Mouse (Mus musculus) CH12.LX (cell line): ENCODE measurements around the gene Zfp784. TPM values are rescaled to one million over a fixed set of nuclear protein-coding genes. Genes with fewer than 3 reads are reported as not detected.

Experiments used
- DNase-seq: peaks from one replicate; pipeline ENCODE4 v3.0.0-alpha.2; 2013; ENCODE audit errors: extremely low read depth
- H3K27ac ChIP-seq: 2 replicates; pipeline ENCODE4 v1.5.1; 2012; ENCODE audit warnings: low read depth, mild to moderate bottlenecking, control low read depth, moderate library complexity; ENCODE audit not compliant: insufficient read depth
- H3K27me3 ChIP-seq: replicated peaks from 2 replicates; pipeline ENCODE3; 2012; ENCODE audit warnings: inconsistent platforms
- H3K36me3 ChIP-seq, 2 experiments: replicated peaks in 1 of 2; 2 replicates each; pipeline versions ENCODE3 to v1.6.1; 2012; ENCODE audit warnings: inconsistent platforms in 1 of 2, low read length in 1 of 2, mild to moderate bottlenecking in 1 of 2, mixed read lengths in 1 of 2, moderate library complexity in 1 of 2; ENCODE audit not compliant: control insufficient read depth in 1 of 2, insufficient read depth in 1 of 2
- H3K4me1 ChIP-seq, 2 experiments: 2 replicates each; pipeline ENCODE4 v1.6.1; 2012; ENCODE audit warnings: inconsistent platforms in 1 of 2, moderate library complexity in 1 of 2; ENCODE audit not compliant: insufficient read depth in 2 of 2, control insufficient read depth in 1 of 2
- H3K4me2 ChIP-seq: 2 replicates; pipeline ENCODE4 v1.6.1; 2012; ENCODE audit warnings: low read depth, mild to moderate bottlenecking, control low read depth; ENCODE audit not compliant: poor library complexity, insufficient read depth, severe bottlenecking
- H3K4me3 ChIP-seq, 3 experiments: fragments of 150-350 bp in 1 of 3; sonication (generic) in 1 of 3; replicated peaks in 1 of 3; 2 replicates each; pipeline versions ENCODE3 to v1.5.1; 2011 to 2012; ENCODE audit warnings: low read depth in 2 of 3, low read length in 2 of 3, mild to moderate bottlenecking in 2 of 3, moderate library complexity in 2 of 3, control low read depth in 1 of 3, improper control_type of control experiment in 1 of 3, inconsistent platforms in 1 of 3, mixed read lengths in 1 of 3; ENCODE audit not compliant: poor library complexity in 1 of 3
- H3K79me2 ChIP-seq: replicated peaks from 2 replicates; pipeline ENCODE4 v1.6.1; 2012; ENCODE audit warnings: mild to moderate bottlenecking, moderate library complexity; ENCODE audit not compliant: control insufficient read depth, poor library complexity, insufficient read depth, severe bottlenecking; ENCODE audit errors: extremely low read depth
- H3K9ac ChIP-seq: 2 replicates; pipeline ENCODE4 v1.6.1; 2012; ENCODE audit warnings: low read depth, mild to moderate bottlenecking, control low read depth, moderate library complexity; ENCODE audit not compliant: insufficient read depth
- H3K9me3 ChIP-seq: replicated peaks from 2 replicates; pipeline ENCODE3; 2012; ENCODE audit warnings: low read length, inconsistent platforms, mixed read lengths
- BHLHE40 ChIP-seq: IDR thresholded peaks from 2 replicates; pipeline ENCODE4 v1.6.1; 2011; ENCODE audit warnings: mild to moderate bottlenecking, low read depth, low read length, improper control_type of control experiment
- CHD2 ChIP-seq: IDR thresholded peaks from 2 replicates; pipeline ENCODE4 v1.6.1; 2011; ENCODE audit warnings: low read length, improper control_type of control experiment
- CTCF ChIP-seq, 2 experiments: IDR thresholded peaks in 1 of 2; conservative IDR thresholded peaks in 1 of 2; 2 replicates each; pipeline ENCODE4 v1.5.1; 2011 to 2012; ENCODE audit warnings: low read depth in 2 of 2, low read length in 2 of 2, improper control_type of control experiment in 1 of 2, inconsistent platforms in 1 of 2, mild to moderate bottlenecking in 1 of 2, moderate library complexity in 1 of 2
- ELF1 ChIP-seq: IDR thresholded peaks from 2 replicates; pipeline ENCODE4 v1.6.1; 2014; ENCODE audit warnings: low read depth, mild to moderate bottlenecking, inconsistent platforms, low read length, improper control_type of control experiment
- ETS1 ChIP-seq: conservative IDR thresholded peaks from 2 replicates; pipeline ENCODE4 v1.6.1; 2012; ENCODE audit warnings: low read depth, mild to moderate bottlenecking, inconsistent platforms, low read length, improper control_type of control experiment, moderate library complexity
- HCFC1 ChIP-seq: IDR thresholded peaks from 2 replicates; pipeline ENCODE4 v1.6.1; 2012; ENCODE audit warnings: low read depth, mild to moderate bottlenecking, inconsistent platforms, low read length, improper control_type of control experiment
- IRF4 ChIP-seq: IDR thresholded peaks from 2 replicates; pipeline ENCODE4 v1.6.1; 2014; ENCODE audit warnings: low read depth, mild to moderate bottlenecking, inconsistent platforms, low read length, improper control_type of control experiment
- JUN ChIP-seq: IDR thresholded peaks from 2 replicates; pipeline ENCODE4 v1.6.1; 2011; ENCODE audit warnings: low read depth, mild to moderate bottlenecking, low read length, improper control_type of control experiment, moderate library complexity; ENCODE audit not compliant: insufficient read depth
- KAT2A ChIP-seq: IDR thresholded peaks from 2 replicates; pipeline ENCODE4 v1.6.1; 2012; ENCODE audit warnings: low read length, improper control_type of control experiment, inconsistent platforms; ENCODE audit not compliant: insufficient replicate concordance
- MAFK ChIP-seq: IDR thresholded peaks from 2 replicates; pipeline ENCODE4 v1.6.1; 2011; ENCODE audit warnings: low read length, improper control_type of control experiment; ENCODE audit not compliant: insufficient replicate concordance
- MAX ChIP-seq: IDR thresholded peaks from 2 replicates; pipeline ENCODE4 v1.6.1; 2011; ENCODE audit warnings: low read length, improper control_type of control experiment
- MAZ ChIP-seq: IDR thresholded peaks from 2 replicates; pipeline ENCODE4 v1.6.1; 2012; ENCODE audit warnings: low read depth, mild to moderate bottlenecking, inconsistent platforms, low read length, improper control_type of control experiment, moderate library complexity
- MEF2A ChIP-seq: IDR thresholded peaks from 2 replicates; pipeline ENCODE4 v1.6.1; 2014; ENCODE audit warnings: low read depth, mild to moderate bottlenecking, inconsistent platforms, low read length, improper control_type of control experiment, borderline replicate concordance
- MXI1 ChIP-seq: IDR thresholded peaks from 2 replicates; pipeline ENCODE4 v1.6.1; 2011; ENCODE audit warnings: mild to moderate bottlenecking, low read depth, low read length, improper control_type of control experiment
- MYC ChIP-seq: IDR thresholded peaks from 2 replicates; pipeline ENCODE4 v1.6.1; 2011; ENCODE audit warnings: low read depth, mild to moderate bottlenecking, improper control_type of control experiment, low read length
- NELFE ChIP-seq: IDR thresholded peaks from 2 replicates; pipeline ENCODE4 v1.6.1; 2011; ENCODE audit warnings: low read depth, low read length, improper control_type of control experiment
- NRF1 ChIP-seq: IDR thresholded peaks from 2 replicates; pipeline ENCODE4 v1.6.1; 2014; ENCODE audit warnings: low read depth, mild to moderate bottlenecking, inconsistent platforms, low read length, improper control_type of control experiment, moderate library complexity
- POLR2A ChIP-seq: IDR thresholded peaks from 2 replicates; pipeline ENCODE4 v1.6.1; 2011; ENCODE audit warnings: low read depth, mild to moderate bottlenecking, improper control_type of control experiment, low read length
- POLR2AphosphoS2 ChIP-seq: IDR thresholded peaks from 2 replicates; pipeline ENCODE4 v1.6.1; 2011; ENCODE audit warnings: low read depth, low read length, improper control_type of control experiment
- RAD21 ChIP-seq: IDR thresholded peaks from 2 replicates; pipeline ENCODE4 v1.6.1; 2011; ENCODE audit warnings: low read depth, mild to moderate bottlenecking, low read length, improper control_type of control experiment, moderate library complexity
- SIN3A ChIP-seq: IDR thresholded peaks from 2 replicates; pipeline ENCODE4 v1.6.1; 2012; ENCODE audit warnings: low read length, improper control_type of control experiment, inconsistent platforms
- SMC3 ChIP-seq: IDR thresholded peaks from 2 replicates; pipeline ENCODE4 v1.6.1; 2011; ENCODE audit warnings: low read depth, low read length, improper control_type of control experiment
- TBP ChIP-seq: conservative IDR thresholded peaks from 2 replicates; pipeline ENCODE4 v1.6.1; 2011; ENCODE audit warnings: low read depth, low read length, improper control_type of control experiment
- TCF12 ChIP-seq: IDR thresholded peaks from 2 replicates; pipeline ENCODE4 v1.6.1; 2014; ENCODE audit warnings: low read depth, mild to moderate bottlenecking, inconsistent platforms, low read length, improper control_type of control experiment
- USF1 ChIP-seq: IDR thresholded peaks from 2 replicates; pipeline ENCODE4 v1.6.1; 2014; ENCODE audit warnings: low read depth, mild to moderate bottlenecking, inconsistent platforms, low read length, improper control_type of control experiment
- ZMIZ1 ChIP-seq: IDR thresholded peaks from 2 replicates; pipeline ENCODE4 v1.6.1; 2012; ENCODE audit warnings: low read depth, mild to moderate bottlenecking, inconsistent platforms, low read length, improper control_type of control experiment
- ZNF384 ChIP-seq: IDR thresholded peaks from 2 replicates; pipeline ENCODE4 v1.6.1; 2012; ENCODE audit warnings: low read depth, low read length, improper control_type of control experiment, inconsistent platforms
- dilution Hi-C: fragments of 300-500 bp; cut with MboI; formaldehyde crosslinking; loops from 2 replicates; pipeline ENCODE4 v1.14.3; 2020; ENCODE audit warnings: low sequenced_read_pairs; ENCODE audit not compliant: extremely low pct_unique_long_range_greater_than_20kb, extremely low pct_ligation_motif_present
- in situ Hi-C: fragments of 300-500 bp; cut with MboI; formaldehyde crosslinking; loops from 3 replicates; pipeline ENCODE4 v1.14.3; 2019; ENCODE audit warnings: low sequenced_read_pairs, low pct_ligation_motif_present, low pct_unique_long_range_greater_than_20kb, mixed read lengths
- polyA plus RNA-seq: library from polyadenylated mRNA; unstranded; fragments of >175 nt; gene quantifications from 2 replicates; pipeline ENCODE4 v1.2.1, GENCODE M21; 2012; ENCODE audit warnings: low read depth; ENCODE audit not compliant: insufficient read length
- total RNA-seq, 2 experiments: library from RNA; depleted of rRNA; stranded (reverse); fragments of 300-350 nt in 1 of 2; fragments of >200 nt in 1 of 2; gene quantifications; 2 replicates each; pipeline ENCODE4 v1.2.3; 2012 to 2014

Zfp784 gene
- total and polyA plus RNA-seq, 3 experiments: 0.53 to 1.5 (median 1.1) TPM

DNA sequence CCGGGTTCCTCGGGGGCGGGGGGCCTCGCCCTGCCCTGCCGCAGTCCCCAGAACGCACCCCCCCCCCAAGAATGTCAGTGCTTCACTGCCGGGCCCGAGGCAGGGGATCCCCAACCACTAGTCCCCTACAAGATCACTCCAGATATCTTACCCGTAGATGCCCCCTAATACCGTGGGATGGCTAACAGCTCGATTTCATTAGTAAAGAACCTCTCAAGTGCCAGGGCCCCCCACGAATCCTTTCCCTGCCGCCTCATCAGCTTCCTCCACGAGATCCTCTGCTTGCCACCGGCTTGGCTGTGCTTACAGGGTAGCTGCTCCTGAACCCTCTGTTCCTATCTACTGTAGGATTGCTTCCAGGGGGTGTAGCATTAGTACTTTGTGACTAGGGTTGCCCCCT is 17.6 kb downstream of the Zfp784 start:
- Histone ChIP-seq H3K27ac (peak overlapping the region; percentile 54; the same call in 1 of the 2 replicates), H3K4me2 (peak overlapping the region; percentile 83), H3K36me3 (peaks cover 35 to 57% of the 10 kb centered on the region in 2 experiments), H3K27me3 (no peaks in the 10 kb centered on the region), H3K4me3 (peak overlapping the region; percentile 81 to 82 (median 81)), H3K9me3 (peaks cover 6% of the 10 kb centered on the region), H3K4me1 (peaks cover 0 to 35% of the 10 kb centered on the region in 2 experiments; a peak in 2 of 4 replicates), H3K79me2 (peaks cover 33% of the 10 kb centered on the region), H3K9ac (peak overlapping the region; percentile 98)
- in situ Hi-C loops: no loop called here
- TF ChIP-seq MAX: peak; percentile 8; the same call in 1 of the 2 replicates
- TF ChIP-seq MAZ: 0 out of 2 replicates have a peak, but pooled peaks have one; percentile 5
- TF ChIP-seq SMC3: no peak
- no peak for TF ChIP-seq MAFK
- dilution Hi-C loops: no loop called here
- DNase-seq: no peak

- Histone ChIP-seq H3K36me3 (peaks cover 31 to 51% of the 10 kb centered on the region in 2 experiments), H3K27me3 (no peaks in the 10 kb centered on the region), H3K9me3 (peaks cover 6% of the 10 kb centered on the region), H3K9ac (peak within 1 kb of the TSS; percentile 98), H3K4me2 (peak within 1 kb of the TSS; percentile 83), H3K27ac (peak within 1 kb of the TSS; percentile 54)
- in situ Hi-C loops (no loop called here), dilution Hi-C loops (no loop called here)
- DNase-seq: peak; percentile 99
- TF ChIP-seq JUN (no peak), CTCF (conservative IDR thresholded peaks at IDR 0.05 in 1 of 2, IDR thresholded peaks at IDR 0.05 in 1 of 2; ENCODE audit: low read depth in 2 of 2, low read length in 2 of 2) (no peak), KAT2A (peak; percentile 75; the same call in 1 of the 2 replicates), NRF1 (peak; percentile 94), ELF1 (peak; percentile 97), TBP (peak; percentile 68; the same call in 1 of the 2 replicates), POLR2AphosphoS2 (0 out of 2 replicates have a peak, but pooled peaks have one; percentile 65), MAFK (no peak), NELFE (peak; percentile 72), MAZ (peak; percentile 94), SIN3A (peak; percentile 77), POLR2A (peak; percentile 81), SMC3 (no peak), BHLHE40 (peak; percentile 59), ETS1 (peak; percentile 39; the same call in 1 of the 2 replicates), CHD2 (peak; percentile 66; the same call in 1 of the 2 replicates), TCF12 (peak; percentile 69), MAX (peak; percentile 55; the same call in 1 of the 2 replicates), MEF2A (peak; percentile 57), USF1 (no peak), MYC (peak; percentile 64; the same call in 1 of the 2 replicates), HCFC1 (peak; percentile 86), IRF4 (peak; percentile 69; the same call in 1 of the 2 replicates), ZNF384 (peak; percentile 64), MXI1 (peak; percentile 79; the same call in 1 of the 2 replicates), ZMIZ1 (peak; percentile 78), RAD21 (no peak)
- TF ChIP-seq, all 38 proteins: peak for 21
- Histone ChIP-seq H3K4me3 (peak within 1 kb of the TSS; percentile 81 to 82 (median 81)), H3K4me1 (peaks cover 0 to 35% of the 10 kb centered on the region in 2 experiments; a peak in 2 of 4 replicates), H3K79me2 (peaks cover 28% of the 10 kb centered on the region)
Observed at GRCm38 (mm10) chr7:5020000-5020681, 18.1 kb downstream of the Zfp784 start, which contains the start of the genes Zfp865 and Ccdc106. Zfp865 (plus strand) TSS chr7:5020376. Ccdc106 (plus strand) TSS chr7:5020553.
